Mouse (Mus musculus) left cerebral cortex, adult 9 months (tissue): ENCODE results near the gene Rgs9bp.
"Not testable (repeated sequence)": the region's sequence is repeated elsewhere in the genome, so short reads cannot be mapped to it uniquely, and the experiment has no call there.

Experiments used
- DNase-seq, 2 experiments: peaks; one replicate each; pipeline ENCODE4 v3.0.0; 2022; ENCODE audit warnings: low spot score in 2 of 2

Gene Rgs9bp

DNA sequence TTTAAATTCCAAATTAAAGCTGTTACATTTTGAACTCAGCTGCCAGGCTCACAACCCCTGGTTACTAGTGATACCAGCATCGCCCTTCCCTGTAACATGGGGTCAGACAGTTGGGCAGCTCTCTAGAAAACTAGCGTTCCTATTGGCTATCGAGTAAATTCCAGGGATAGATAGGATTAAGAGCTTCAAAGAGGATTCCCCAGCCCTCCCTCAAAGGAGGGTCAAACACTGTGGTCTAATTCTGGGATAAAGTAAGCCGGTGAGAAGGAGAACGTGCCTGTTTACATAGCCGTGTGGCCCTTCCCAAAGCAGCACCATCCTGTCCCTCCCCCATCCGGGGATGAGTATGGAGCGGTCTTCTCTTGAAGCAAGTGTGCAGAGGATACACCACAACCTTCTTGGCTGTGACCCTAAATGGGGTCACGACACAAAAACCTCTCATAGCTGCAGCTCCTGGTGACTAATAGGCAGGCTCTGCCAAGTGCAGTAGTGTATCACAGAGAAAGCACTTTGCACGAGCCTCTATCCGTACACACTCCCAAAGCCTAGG, 1.8 kb downstream of the Rgs9bp start:
- DNase-seq, result no peak

- DNase-seq, result no peak
Observed at GRCm38 (mm10) chr7:35582719-35583118, 2.7 kb downstream of the Rgs9bp start.

- DNase-seq, result no peak
Observed at GRCm38 (mm10) chr7:35579849-35580248, 5.5 kb downstream of the Rgs9bp start.

GRCm38 (mm10) chr7:35570883-35571282, 14.5 kb downstream of the Rgs9bp start:
- DNase-seq, result not testable (repeated sequence)

DNA sequence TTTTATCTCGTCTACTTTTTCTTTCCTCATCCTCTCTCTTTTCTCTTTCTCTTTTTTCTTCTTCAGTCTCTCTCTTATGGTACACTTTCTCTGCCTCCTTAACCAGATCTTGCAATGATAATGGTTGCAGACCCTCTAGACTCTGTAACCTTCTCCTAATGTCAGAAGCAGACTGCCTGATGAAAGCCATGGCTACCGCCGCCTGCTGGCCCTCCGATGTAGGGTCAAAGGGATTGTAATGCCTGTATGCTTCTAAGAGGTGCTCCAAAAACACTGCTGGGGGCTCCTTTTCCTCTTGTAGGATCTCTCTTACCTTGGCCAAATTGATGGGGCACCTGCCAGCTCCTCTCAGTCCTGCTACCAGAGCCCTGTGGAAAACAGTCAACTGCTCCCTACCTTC, 15.7 kb downstream of the Rgs9bp start:
- DNase-seq, result not testable (repeated sequence)

DNA sequence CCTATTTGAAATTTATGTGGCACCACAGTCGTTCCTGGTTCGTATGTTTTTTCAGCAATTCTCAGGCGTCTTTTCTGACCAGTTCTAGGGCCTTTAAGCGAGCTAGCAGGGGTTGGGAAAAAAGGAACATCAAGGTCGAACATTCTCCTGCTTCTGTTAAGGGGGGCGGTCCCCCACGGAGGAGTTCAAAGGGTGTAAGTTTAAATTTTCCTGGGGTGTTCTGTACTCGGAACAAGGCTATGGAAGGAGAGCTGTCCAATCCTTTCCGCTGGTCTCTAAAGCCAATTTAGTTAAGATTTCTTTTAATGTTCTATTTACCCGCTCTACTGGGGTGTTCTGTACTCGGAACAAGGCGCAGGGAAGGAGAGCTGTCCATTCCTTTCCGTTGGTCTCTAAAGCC, 19.4 kb downstream of the Rgs9bp start:
- DNase-seq, result not testable (repeated sequence)

GRCm38 (mm10) chr7:35564872-35565271, 20.5 kb downstream of the Rgs9bp start:
- DNase-seq, result not testable (repeated sequence)

- DNase-seq, result no peak
Observed at GRCm38 (mm10) chr7:35564067-35564865, 21.1 kb downstream of the Rgs9bp start.

DNA sequence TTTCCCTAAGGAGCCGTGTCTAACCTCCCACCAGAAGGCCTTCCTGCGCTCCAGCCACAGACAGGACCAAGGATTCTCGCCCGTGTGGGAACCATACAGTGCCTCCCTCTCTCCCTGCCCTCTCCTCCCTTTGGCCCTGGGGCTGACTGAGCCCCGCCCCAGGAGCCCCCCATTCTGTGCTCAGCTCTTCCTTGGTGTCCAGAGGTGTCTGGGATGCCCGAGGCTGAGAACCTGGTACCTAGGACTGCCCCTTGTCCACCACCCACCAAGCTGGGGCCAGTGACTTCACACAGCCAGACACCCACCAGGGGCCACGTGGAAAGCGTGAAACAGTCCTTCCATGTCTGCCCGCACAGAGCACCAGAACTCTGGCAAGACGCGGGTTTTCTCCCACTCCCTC, 22.3 kb downstream of the Rgs9bp start:
- no peak for DNase-seq

GRCm38 (mm10) chr7:35559838-35560237, 25.5 kb downstream of the Rgs9bp start:
- no peak for DNase-seq

DNA sequence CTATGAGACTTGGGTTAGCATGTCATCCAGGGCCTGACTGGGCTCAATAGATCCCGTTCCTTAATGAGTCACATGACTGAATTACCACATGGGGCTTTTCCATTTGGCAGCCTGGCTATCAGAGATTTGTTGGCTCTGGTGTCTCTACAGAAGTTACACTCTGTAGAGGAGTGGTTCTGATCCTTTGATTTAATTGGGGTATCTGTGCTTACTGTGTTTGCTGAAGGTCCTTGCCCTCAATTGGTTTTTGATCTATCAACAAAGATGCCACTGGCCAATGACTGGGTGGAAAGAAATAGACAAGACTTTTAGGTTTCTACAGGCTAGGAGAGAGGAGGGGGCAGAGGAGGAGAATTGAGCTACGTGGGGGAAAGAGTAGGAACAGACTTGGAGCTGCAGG, 26.7 kb downstream of the Rgs9bp start:
- DNase-seq, result no peak

- no peak for DNase-seq
Observed at GRCm38 (mm10) chr7:35557577-35557976, 27.8 kb downstream of the Rgs9bp start.

GRCm38 (mm10) chr7:35556905-35557304, 28.5 kb downstream of the Rgs9bp start:
- DNase-seq, result no peak

DNA sequence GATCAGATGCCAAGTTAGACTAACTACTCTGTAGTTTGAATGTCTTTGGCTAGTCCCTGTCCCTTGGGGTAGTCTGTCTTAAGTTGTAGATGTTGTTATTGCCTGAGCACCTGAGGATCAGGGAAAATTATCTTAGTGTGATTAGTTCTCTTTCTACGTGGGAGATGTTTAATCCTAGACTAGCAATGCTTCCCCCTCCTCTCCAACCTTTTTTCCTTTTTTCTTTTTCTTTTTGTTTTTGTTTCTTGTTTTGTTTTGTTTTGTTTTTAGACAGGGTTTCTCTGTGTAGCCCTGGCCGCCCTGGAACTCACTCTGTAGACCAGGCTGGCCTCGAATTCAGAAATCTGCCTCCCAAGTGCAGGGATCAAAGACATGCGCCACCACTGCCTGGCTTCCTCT, 29.2 kb downstream of the Rgs9bp start, which contains the start of gene Nudt19:
Nudt19 (minus strand) TSS at position 100 of the 399 bp plus-strand sequence.
- DNase-seq, result no peak

DNA sequence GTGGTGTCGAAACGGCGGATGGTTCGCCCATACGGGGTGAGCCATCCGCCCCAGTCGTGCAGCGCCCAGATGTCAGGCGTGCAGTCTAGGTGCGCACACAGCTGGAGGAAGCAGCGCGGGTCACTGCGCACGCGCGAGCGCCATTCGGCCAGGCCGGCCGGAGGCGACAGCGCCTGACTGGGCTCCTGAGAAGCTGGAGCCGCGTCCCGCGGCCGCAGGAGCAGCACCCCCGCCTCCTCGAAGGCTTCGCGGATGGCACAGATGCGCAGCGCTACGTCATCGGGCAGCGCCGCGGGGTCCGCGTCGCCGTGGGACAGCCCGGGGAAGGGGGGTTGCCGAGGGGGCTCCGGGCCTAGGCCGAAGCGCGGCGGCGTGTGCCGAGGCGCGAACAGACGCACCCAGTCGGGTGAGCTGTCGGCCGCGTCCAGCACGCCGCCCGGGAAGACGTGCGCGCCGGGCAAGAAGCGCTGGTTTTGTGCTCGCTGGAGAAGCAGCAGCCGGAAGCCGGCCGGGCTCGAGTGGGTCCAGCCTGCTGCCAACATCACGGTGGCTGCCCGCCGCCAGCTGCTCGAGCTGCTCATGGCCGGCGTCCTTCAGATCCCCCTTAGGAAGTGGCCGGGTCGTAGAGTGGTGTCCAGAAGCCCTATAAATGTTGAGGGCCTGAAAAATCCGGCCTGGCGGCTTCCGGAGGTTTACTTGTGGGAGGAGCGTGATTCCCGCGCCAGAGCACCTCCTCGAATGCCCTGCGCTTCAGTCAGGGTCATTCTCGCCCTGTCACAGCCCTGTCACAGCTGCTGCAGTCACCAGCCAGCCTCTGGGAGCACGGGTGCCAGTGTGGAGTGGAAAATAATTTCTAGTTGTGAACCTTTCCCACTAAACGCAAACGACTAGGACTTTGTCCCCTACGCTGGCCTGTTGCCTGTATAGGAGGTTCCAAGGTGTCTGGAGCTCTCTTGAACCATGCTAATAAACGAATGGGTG, 29.9 kb downstream of the Rgs9bp start:
- DNase-seq, result peak; percentile 78 to 86

- DNase-seq, result peak in 1 of 2 experiments; percentile 49
Observed at GRCm38 (mm10) chr7:35554605-35555175, 30.7 kb downstream of the Rgs9bp start.

- peak in 1 of 2 experiments; percentile 16 for DNase-seq
Observed at GRCm38 (mm10) chr7:35553751-35554604, 31.4 kb downstream of the Rgs9bp start.

GRCm38 (mm10) chr7:35545881-35546280, 39.5 kb downstream of the Rgs9bp start:
- DNase-seq, result peak; percentile 26 to 76

DNA sequence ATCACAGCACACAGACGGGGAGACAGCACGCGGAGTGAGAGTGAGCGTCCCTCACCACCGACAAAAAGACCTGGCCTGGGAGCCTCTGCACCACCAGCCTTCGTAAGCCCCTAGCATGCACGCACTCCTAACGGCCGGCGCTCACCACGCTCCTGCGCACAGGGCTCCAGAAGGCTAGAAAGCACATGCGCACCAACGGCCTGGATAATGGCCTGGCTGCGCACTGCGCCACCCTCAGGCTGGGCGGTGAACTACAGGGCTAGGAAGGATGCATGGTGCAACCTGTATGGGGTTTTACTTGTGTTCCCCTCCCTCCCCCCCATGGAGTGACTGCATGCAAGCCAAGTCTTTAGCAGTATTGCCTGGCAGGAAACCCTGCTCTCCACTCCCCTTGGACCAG, 47.8 kb downstream of the Rgs9bp start, which contains the start of gene Tdrd12:
Tdrd12 (minus strand) TSS at position 184 of the 400 bp plus-strand sequence.
- no peak for DNase-seq

DNA sequence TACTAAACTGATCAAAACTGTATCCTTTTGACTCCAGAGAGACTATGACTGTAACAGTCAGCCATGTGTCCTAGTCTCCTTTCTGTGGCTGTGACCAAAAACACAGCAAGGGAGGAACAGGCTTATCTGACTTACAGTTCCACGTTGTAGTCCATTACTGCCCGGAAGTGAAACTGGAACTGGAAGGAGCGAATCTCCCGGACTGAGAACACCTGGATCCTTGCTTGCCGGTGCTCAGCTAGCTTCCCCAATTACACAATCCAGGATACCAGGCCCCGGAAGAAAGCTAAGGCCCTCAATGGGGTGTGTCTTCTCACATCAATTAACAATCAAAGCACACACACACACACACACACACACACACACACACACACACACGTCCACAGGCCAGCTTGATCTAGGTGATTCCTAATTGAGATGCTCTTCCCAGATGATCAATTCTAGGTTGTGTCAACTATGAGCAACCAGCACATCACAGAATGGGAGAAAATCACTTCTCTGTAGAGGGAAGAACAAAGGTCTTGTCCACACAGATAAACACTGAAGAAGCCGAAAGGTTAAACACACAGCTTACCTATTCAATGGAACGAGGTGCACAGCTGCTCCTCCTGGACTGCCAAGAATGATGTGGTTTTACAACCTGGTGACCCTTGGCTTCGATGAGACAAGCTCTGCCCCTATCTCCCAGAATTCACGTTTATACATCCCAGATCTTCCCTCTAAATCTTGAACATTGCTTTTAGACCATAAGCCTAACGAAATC, 49.5 kb downstream of the Rgs9bp start:
- no peak for DNase-seq
